Mouse (Mus musculus) cerebellum, adult 2 months (tissue): Measurements from ENCODE around the gene Inpp4b.

Source experiments
- CTCF ChIP-seq: fragments of 200-500 bp; IDR thresholded peaks from 2 replicates; pipeline ENCODE4 v1.5.1; 2011; ENCODE audit warnings: low read depth, mild to moderate bottlenecking, control low read depth, low read length, moderate library complexity, borderline replicate concordance; ENCODE audit not compliant: insufficient read depth
- POLR2A ChIP-seq: fragments of 200-500 bp; IDR thresholded peaks from 2 replicates; pipeline ENCODE4 v1.6.1; 2011; ENCODE audit warnings: low read length, control low read depth, borderline replicate concordance; ENCODE audit not compliant: insufficient read depth

DNA sequence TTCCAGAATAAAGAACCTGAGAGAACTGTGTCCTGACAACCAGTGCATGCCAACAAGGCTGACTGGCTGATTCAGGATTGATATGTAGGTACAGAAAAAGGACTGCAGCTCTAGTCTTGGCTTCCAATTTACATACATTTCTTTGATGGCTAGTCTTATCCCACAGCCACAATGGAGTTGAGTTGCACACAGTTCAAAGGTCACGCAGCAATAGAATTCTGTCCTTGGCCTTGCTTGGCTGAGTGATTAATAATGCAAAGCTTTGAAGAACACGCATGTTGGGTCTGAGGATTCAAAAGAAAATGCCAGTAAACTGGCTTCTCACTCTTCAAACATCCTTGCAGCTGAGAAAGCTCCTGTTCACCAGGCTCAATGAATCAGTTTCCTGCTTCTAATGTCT, 70.4 kb downstream of the Inpp4b start:
- TF ChIP-seq CTCF (no peak), POLR2A (no peak)
